Mouse (Mus musculus) hindbrain, embryonic 11.5 days (tissue): ENCODE data around the gene Tmem179. TPM values are rescaled to one million over a fixed set of nuclear protein-coding genes. Genes with fewer than 3 reads are reported as not detected.

ENCODE experiments used
- ATAC-seq: fragments of 200-750 bp; cut with Nextera tagmentation; 2 replicates; pipeline ENCODE4 v1.8.0; 2017; ENCODE audit warnings: mild to moderate bottlenecking, moderate TSS enrichment, moderate library complexity; ENCODE audit not compliant: low FRiP score
- DNase-seq: peaks from one replicate; pipeline ENCODE4 v3.0.0-alpha.2; 2015; ENCODE audit warnings: low spot score
- H3K27ac ChIP-seq: fragments of 300-500 bp; sonication (generic); 2 replicates; pipeline ENCODE4 v1.5.1; 2014; ENCODE audit warnings: mild to moderate bottlenecking, low read depth, low read length
- H3K27me3 ChIP-seq: fragments of 300-500 bp; sonication (generic); 2 replicates; pipeline ENCODE4 v1.6.1; 2014; ENCODE audit warnings: mild to moderate bottlenecking, low read length, moderate library complexity, mixed read lengths; ENCODE audit not compliant: control insufficient read depth, insufficient read depth
- H3K36me3 ChIP-seq: fragments of 300-500 bp; sonication (generic); 2 replicates; pipeline ENCODE4 v1.6.1; 2014; ENCODE audit warnings: mild to moderate bottlenecking, low read length, moderate library complexity, mixed read lengths; ENCODE audit not compliant: control insufficient read depth, insufficient read depth
- H3K4me1 ChIP-seq: fragments of 300-500 bp; sonication (generic); replicated peaks from 2 replicates; pipeline ENCODE4 v1.6.1; 2014; ENCODE audit warnings: low read length, mixed read lengths; ENCODE audit not compliant: control insufficient read depth, insufficient read depth
- H3K4me2 ChIP-seq: fragments of 300-500 bp; sonication (generic); replicated peaks from 2 replicates; pipeline ENCODE4 v1.6.1; 2014; ENCODE audit warnings: mild to moderate bottlenecking, low read depth, low read length
- H3K4me3 ChIP-seq: fragments of 300-500 bp; sonication (generic); 2 replicates; pipeline ENCODE4 v1.5.1; 2014; ENCODE audit warnings: low read depth, low read length
- H3K9ac ChIP-seq: fragments of 300-500 bp; sonication (generic); 2 replicates; pipeline ENCODE4 v1.6.1; 2014; ENCODE audit warnings: low read depth, low read length
- H3K9me3 ChIP-seq: fragments of 300-500 bp; sonication (generic); 2 replicates; pipeline ENCODE4 v1.6.1; 2016; ENCODE audit warnings: low read length; ENCODE audit not compliant: control insufficient read depth
- WGBS: fragments of 180-500 bp; shearing (Covaris S2); extraction: QIAGEN DNeasy Blood & Tissue Kit; methylation state at CpG from one replicate; pipeline ENCODE4 v1.1.7; 2014; 5-methylcytosine and 5-hydroxymethylcytosine counted together
- polyA plus RNA-seq: library from polyadenylated mRNA; unstranded; fragments of >200 nt; fragmentation: Nextera tagmentation; extraction: Ambion mirVana; gene quantifications from 2 replicates; pipeline ENCODE4 v1.2.1, GENCODE M21; 2014

Gene Tmem179
- polyA plus RNA-seq, 1 experiment from 2014 or later = 6.0 TPM

DNA sequence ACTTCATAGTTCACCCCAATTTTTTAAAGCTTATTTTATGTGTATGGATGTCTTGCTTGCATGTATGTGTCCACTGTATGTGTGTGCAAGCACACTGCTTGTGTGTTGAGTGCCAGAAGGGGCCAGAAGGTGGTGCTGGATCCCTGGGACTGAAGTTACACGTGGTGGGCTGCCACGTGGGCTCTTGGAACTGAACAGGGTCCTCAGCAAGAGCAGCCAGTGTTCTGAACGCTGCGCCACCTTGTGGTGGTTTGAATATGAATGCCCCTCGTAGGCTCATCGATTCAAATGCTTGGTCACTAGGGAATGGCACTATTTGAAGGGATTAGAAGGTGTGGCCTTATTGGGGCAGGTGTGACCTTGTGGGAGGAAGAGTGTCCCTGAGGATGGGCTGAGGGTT, 65.7 kb downstream of the Tmem179 start:
- ATAC-seq (peak; percentile 63; the same call in 1 of the 2 replicates), DNase-seq (peak; percentile 80)
- H3K36me3 ChIP-seq = no peaks in the 10 kb centered on the region
- H3K27ac ChIP-seq = no peak overlapping the region
- H3K4me2 ChIP-seq = no peak overlapping the region
- no peaks in the 10 kb centered on the region for H3K27me3 ChIP-seq
- H3K9ac ChIP-seq = no peak overlapping the region
- 27% methylated on average over 6 of the region's 6 CpGs for WGBS
- H3K4me1 ChIP-seq = no peaks in the 10 kb centered on the region
- H3K9me3 ChIP-seq = no peaks in the 10 kb centered on the region
- no peak overlapping the region for H3K4me3 ChIP-seq

Other genes starting within 250 kb of the Tmem179 start
- gene A530016L24Rik, start 27.3 kb downstream of the Tmem179 start, polyA plus RNA-seq = not detected in 2 replicates
- gene Inf2, start 72.0 kb upstream of the Tmem179 start, polyA plus RNA-seq = 1.2 and 1.4 TPM in 2 replicates
- 2.1 and 2.6 TPM in 2 replicates for gene Adssl1, start 103.3 kb upstream of the Tmem179 start, polyA plus RNA-seq
- gene Siva1, start 127.9 kb upstream of the Tmem179 start, polyA plus RNA-seq = 178 and 182 TPM in 2 replicates
- 50.8 and 76.5 TPM in 2 replicates for gene Akt1, start 158.1 kb upstream of the Tmem179 start, polyA plus RNA-seq
- gene Zbtb42, start 162.1 kb upstream of the Tmem179 start, polyA plus RNA-seq = 4.3 and 7.0 TPM in 2 replicates
- gene Cep170b, start 203.7 kb upstream of the Tmem179 start, polyA plus RNA-seq = 8.5 and 8.7 TPM in 2 replicates
- 4.7 and 6.2 TPM in 2 replicates for gene Pld4, start 243.9 kb upstream of the Tmem179 start, polyA plus RNA-seq